Mouse (Mus musculus) left cerebral cortex, adult 11 months (tissue): Measurements from ENCODE around the gene Bpifb5.
A peak's percentile ranks its signal among the peaks of the same experiment; 100 is the strongest.
"Not testable (repeated sequence)": the region's sequence is repeated elsewhere in the genome, so short reads cannot be mapped to it uniquely, and the experiment has no call there.

Experiments used
- DNase-seq: peaks from one replicate; pipeline ENCODE4 v3.0.0; 2022; ENCODE audit warnings: low spot score

The Bpifb5 gene

GRCm38 (mm10) chr2:154223265-154223916 lies at the start of gene Bpifb5:
Bpifb5 (plus strand) TSS chr2:154223742.
- DNase-seq: no peak

GRCm38 (mm10) chr2:154181900-154182299 lies 41.6 kb upstream of the Bpifb5 start:
- DNase-seq: not testable (repeated sequence)

- not testable (repeated sequence) for DNase-seq
Observed at GRCm38 (mm10) chr2:154183061-154183460, 40.5 kb upstream of the Bpifb5 start.

- no peak for DNase-seq
Observed at GRCm38 (mm10) chr2:154185319-154185718, 38.2 kb upstream of the Bpifb5 start.

- DNase-seq: no peak
Observed at GRCm38 (mm10) chr2:154185748-154186147, 37.8 kb upstream of the Bpifb5 start.

- DNase-seq: no peak
Observed at GRCm38 (mm10) chr2:154187468-154187867, 36.1 kb upstream of the Bpifb5 start.

GRCm38 (mm10) chr2:154189877-154190434 lies 33.6 kb upstream of the Bpifb5 start:
- no peak for DNase-seq

- DNase-seq: no peak
Observed at GRCm38 (mm10) chr2:154190546-154191258, 32.8 kb upstream of the Bpifb5 start, which contains the start of gene Bpifb1. Bpifb1 (plus strand) TSS chr2:154190818.

GRCm38 (mm10) chr2:154192141-154192540 lies 31.4 kb upstream of the Bpifb5 start:
- DNase-seq: no peak

- DNase-seq: no peak
Observed at GRCm38 (mm10) chr2:154193071-154193470, 30.5 kb upstream of the Bpifb5 start.

- no peak for DNase-seq
Observed at GRCm38 (mm10) chr2:154193994-154194504, 29.5 kb upstream of the Bpifb5 start.

GRCm38 (mm10) chr2:154197036-154197435 lies 26.5 kb upstream of the Bpifb5 start:
- no peak for DNase-seq

- no peak for DNase-seq
Observed at GRCm38 (mm10) chr2:154204630-154205029, 18.9 kb upstream of the Bpifb5 start.

- no peak for DNase-seq
Observed at GRCm38 (mm10) chr2:154206908-154207307, 16.6 kb upstream of the Bpifb5 start.

GRCm38 (mm10) chr2:154209112-154209511 lies 14.4 kb upstream of the Bpifb5 start:
- no peak for DNase-seq

- DNase-seq: no peak
Observed at GRCm38 (mm10) chr2:154211121-154211520, 12.4 kb upstream of the Bpifb5 start.

GRCm38 (mm10) chr2:154211881-154212280 lies 11.7 kb upstream of the Bpifb5 start:
- peak; percentile 48 for DNase-seq

- DNase-seq: no peak
Observed at GRCm38 (mm10) chr2:154215191-154215590, 8.4 kb upstream of the Bpifb5 start.

GRCm38 (mm10) chr2:154219950-154220349 lies 3.6 kb upstream of the Bpifb5 start:
- DNase-seq: no peak

- DNase-seq: no peak
Observed at GRCm38 (mm10) chr2:154223917-154224273, 353 bp downstream of the Bpifb5 start.

GRCm38 (mm10) chr2:154226991-154227390 lies 3.4 kb downstream of the Bpifb5 start:
- DNase-seq: no peak

GRCm38 (mm10) chr2:154227830-154228229 lies 4.3 kb downstream of the Bpifb5 start:
- no peak for DNase-seq

- no peak for DNase-seq
Observed at GRCm38 (mm10) chr2:154233426-154233825, 9.9 kb downstream of the Bpifb5 start.
